Mouse (Mus musculus): Measurements from ENCODE around the gene Jun.
A peak's percentile ranks its signal among the peaks of the same experiment; 100 is the strongest.

The Jun gene

DNA sequence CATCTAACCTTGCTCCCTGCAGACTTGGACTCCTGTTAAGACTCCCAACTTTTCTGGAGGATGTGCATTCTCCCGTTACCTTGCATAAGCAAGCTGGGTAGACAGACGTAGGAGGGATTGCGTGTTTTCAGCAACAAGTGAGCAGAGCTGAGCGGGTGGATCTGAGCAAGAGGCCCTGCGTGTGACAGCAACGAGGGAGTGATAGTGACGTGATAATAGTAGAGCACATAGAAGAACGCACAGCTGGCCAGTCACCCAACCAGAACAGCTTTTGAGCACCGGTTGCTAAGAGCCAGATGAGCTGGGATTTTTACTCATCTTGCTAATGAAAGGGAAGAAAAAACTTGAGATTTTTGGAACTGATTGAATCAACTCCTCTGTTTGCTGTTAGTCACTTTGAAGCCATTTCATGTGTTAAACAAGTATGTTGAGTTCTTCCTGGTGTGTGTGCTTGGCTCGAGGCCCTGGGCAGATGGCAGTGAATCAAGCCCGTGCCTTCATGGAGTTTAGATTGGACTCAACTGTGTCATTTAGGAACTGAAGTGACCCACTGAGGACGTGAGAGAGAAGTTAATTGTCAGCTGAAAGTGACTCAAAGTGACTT lies 28.6 kb downstream of the Jun start:
- no peak for DNase-seq

GRCm38 (mm10) chr4:95021649-95022637 lies 30.1 kb downstream of the Jun start:
- no peak for DNase-seq

DNA sequence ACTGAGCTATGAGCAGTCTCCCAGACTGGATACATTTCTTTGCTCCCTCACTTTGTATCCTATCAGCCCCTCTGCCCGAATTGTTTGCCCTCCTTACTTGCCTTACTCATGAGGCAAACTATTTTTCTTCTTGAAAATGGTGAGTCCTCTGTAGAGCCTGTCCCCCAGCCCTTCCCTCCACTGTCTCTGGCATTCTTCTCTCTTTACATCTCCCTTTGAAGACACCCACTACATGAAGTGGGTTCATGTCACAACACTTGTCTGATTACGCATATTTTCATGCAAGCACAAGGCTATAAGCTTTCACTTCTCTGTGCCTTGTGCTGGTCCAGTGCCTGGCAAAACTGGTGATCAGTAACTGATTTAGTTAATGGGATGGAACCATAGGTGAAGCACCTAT lies 31.8 kb downstream of the Jun start:
- DNase-seq, result no peak

- no peak for DNase-seq
These were observed 33.8 kb downstream of the Jun start for GRCm38 (mm10) chr4:95018221-95018620.

DNA sequence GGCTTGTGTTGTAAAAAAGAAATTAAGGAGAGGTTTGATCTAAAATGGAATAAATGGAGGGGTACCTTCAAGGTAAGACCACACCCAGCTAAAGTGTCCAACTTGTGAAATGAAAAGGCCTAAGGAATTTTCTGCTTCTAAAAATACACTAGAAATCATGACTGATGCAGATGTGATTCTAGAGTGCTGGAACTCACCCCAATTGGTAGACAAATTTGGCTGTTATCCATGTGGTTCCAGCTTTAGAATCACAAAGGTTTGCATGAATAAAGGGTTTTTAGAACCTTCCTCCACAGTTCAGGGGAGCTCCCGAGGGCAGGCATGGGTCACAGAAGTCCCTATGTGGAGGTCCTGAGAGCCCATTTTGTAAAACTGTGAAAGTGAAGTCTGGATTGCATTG lies 39.3 kb downstream of the Jun start:
- DNase-seq, result no peak

DNA sequence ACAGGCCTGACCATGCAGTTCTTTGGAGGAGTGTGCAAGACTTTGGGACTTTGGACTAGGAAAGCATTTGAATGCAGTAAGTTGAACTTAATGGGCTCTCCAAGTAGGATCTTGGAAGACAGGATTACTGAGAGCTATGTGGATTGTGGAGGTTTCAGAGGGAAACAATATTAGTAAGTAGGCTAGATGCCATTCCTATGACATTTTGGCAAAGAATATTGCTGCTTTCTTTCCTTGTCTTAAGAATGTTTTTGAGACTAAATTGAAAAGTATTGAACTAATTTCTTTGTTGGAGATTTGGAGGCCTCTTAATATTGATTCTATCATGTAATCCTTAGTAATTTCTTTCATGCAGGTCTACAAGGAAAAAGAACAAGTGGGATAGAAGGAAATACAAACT lies 39.8 kb downstream of the Jun start:
- DNase-seq, result peak in 1 of 2 experiments; percentile 4

GRCm38 (mm10) chr4:95008175-95009057 lies 43.6 kb downstream of the Jun start:
- peak; percentile 35 to 74 for DNase-seq

DNA sequence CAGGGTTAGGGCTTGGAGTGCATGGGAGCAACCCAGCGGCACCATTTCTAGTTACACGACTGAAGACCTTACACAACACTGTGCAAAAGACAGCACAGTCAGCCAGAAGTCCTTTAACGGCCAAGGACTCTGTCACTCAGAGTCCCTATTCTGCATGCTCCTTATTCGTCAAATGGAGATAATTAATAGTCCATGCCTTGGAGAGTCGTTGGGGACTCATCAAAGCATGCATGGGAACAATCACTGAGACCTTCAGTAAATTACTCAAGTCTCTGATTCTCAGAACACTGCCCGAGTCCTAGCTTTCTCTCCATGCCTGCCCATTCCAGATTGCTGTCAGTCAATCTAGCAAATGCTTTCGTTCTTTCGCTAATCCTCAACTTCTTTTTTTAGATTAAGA lies 44.3 kb downstream of the Jun start:
- DNase-seq, result no peak

- no peak for DNase-seq
These were observed 46.7 kb downstream of the Jun start for GRCm38 (mm10) chr4:95005251-95005830.

GRCm38 (mm10) chr4:95001043-95001775 lies 50.8 kb downstream of the Jun start:
- no peak for DNase-seq

GRCm38 (mm10) chr4:95000147-95000546 lies 51.9 kb downstream of the Jun start:
- no peak for DNase-seq

DNA sequence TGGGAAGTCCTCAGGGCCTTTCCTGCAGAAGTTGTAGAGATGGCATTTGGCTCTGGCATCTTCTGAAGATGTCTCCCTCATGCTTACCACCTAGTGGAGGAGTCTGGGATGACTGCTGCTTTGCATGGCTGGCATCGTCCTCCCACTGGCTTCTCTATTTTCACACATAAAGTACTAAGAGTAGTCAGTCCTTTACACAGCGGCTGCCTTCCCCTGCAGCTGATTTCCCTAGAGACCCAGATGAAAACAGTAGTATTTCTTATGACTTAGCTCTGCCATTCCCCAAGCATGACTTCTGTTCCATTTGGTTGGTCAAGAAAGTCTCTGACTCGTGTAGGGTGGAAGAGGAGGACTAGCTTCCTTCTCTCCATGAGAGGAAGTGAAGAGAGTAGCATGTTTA lies 52.8 kb downstream of the Jun start:
- DNase-seq, result peak in 1 of 2 experiments; percentile 33

All from kidney, adult 8-10 months (tissue).